In genomic region chr11:95037306-95037705, GRCm38 (mm10) we compare ENCODE assay signal across 15 mouse cellular contexts. TPM values are rescaled to one million over a fixed set of nuclear protein-coding genes. Genes with fewer than 3 reads are reported as not detected.
DNase-seq lines count a peak whose midpoint lies in the region; ATAC-seq and TF ChIP-seq lines count a peak whose summit lies in the region.
"Had no signal": no experiment of that assay in that cellular context is flagged by ENCODE, and none has a peak within 500 bp of the region (broad histone marks: within the 10 kb centered on the region; RNA-seq: fewer than 3 reads in every experiment).

No protein-coding gene starts in this region.

- 54% methylated on average over 6 of the region's 6 CpGs for WGBS in kidney, postnatal 0 days
- WGBS in kidney, embryonic 14.5 days: 46% methylated on average over 6 of the region's 6 CpGs
- 65% methylated on average over 6 of the region's 6 CpGs for WGBS in liver, embryonic 12.5 days (ENCODE audit: insufficient replicate concordance)

- no peak overlapping the region for H3K4me2 ChIP-seq in kidney, postnatal 0 days (ENCODE audit: low read length)
- H3K4me2 ChIP-seq in kidney, embryonic 14.5 days (replicated peaks; ENCODE audit: low read depth, low read length): no peak overlapping the region
- H3K4me2 ChIP-seq in liver, embryonic 12.5 days: no peak overlapping the region
- H3K4me2 ChIP-seq: embryonic facial prominence, embryonic 12.5 days; kidney, embryonic 15.5 days; liver, embryonic 15.5 days had no signal

- H3K4me3 ChIP-seq in kidney, postnatal 0 days (replicated peaks; ENCODE audit: low read depth, low read length): no peak overlapping the region
- no peak overlapping the region for H3K4me3 ChIP-seq in kidney, embryonic 14.5 days (ENCODE audit: low read length)
- no peak overlapping the region for H3K4me3 ChIP-seq in liver, embryonic 12.5 days
- H3K4me3 ChIP-seq: embryonic facial prominence, embryonic 12.5 days; heart, adult 2 months; kidney, embryonic 15.5 days; liver, embryonic 15.5 days had no signal

- no peaks in the 10 kb centered on the region for H3K27me3 ChIP-seq in kidney, postnatal 0 days (ENCODE audit: insufficient read depth, low read length)
- no peaks in the 10 kb centered on the region for H3K27me3 ChIP-seq in kidney, embryonic 14.5 days (ENCODE audit: control insufficient read depth, insufficient read depth, low read length)
- H3K27me3 ChIP-seq in liver, embryonic 12.5 days (replicated peaks): peaks cover 35% of the 10 kb centered on the region
- H3K27me3 ChIP-seq: embryonic facial prominence, embryonic 12.5 days; kidney, embryonic 15.5 days had no signal

- no peak for ATAC-seq in cerebellum, adult (ENCODE audit: insufficient number of reproducible peaks, low FRiP score, low TSS enrichment)
- ATAC-seq in kidney, postnatal 0 days (replicated peaks; ENCODE audit: low FRiP score, low read depth): no peak
- ATAC-seq in kidney, embryonic 14.5 days (ENCODE audit: low FRiP score, low TSS enrichment): no peak
- ATAC-seq in liver, embryonic 12.5 days: no peak

- H3K9me3 ChIP-seq in kidney, postnatal 0 days (replicated peaks; ENCODE audit: low read length): no peaks in the 10 kb centered on the region
- no peaks in the 10 kb centered on the region for H3K9me3 ChIP-seq in kidney, embryonic 14.5 days (ENCODE audit: control insufficient read depth, low read length)
- H3K9me3 ChIP-seq in liver, embryonic 12.5 days (replicated peaks): no peaks in the 10 kb centered on the region
- H3K9me3 ChIP-seq: embryonic facial prominence, embryonic 12.5 days; kidney, embryonic 15.5 days; liver, embryonic 15.5 days had no signal

- H3K36me3 ChIP-seq in kidney, postnatal 0 days (ENCODE audit: insufficient read depth, low read length): peaks cover 13% of the 10 kb centered on the region; the same call in 1 of the 2 replicates
- peaks cover 6% of the 10 kb centered on the region; the same call in 1 of the 2 replicates for H3K36me3 ChIP-seq in kidney, embryonic 14.5 days (ENCODE audit: control insufficient read depth, insufficient read depth, low read length)
- H3K36me3 ChIP-seq in liver, embryonic 12.5 days: no peaks in the 10 kb centered on the region; the same call in 1 of the 2 replicates
- H3K36me3 ChIP-seq: embryonic facial prominence, embryonic 12.5 days; liver, embryonic 15.5 days had no signal

- TF ChIP-seq CTCF in kidney, postnatal 0 days (IDR thresholded peaks at IDR 0.05; ENCODE audit: low read depth): no peak

- H3K27ac ChIP-seq in kidney, postnatal 0 days: 0 out of 2 replicates have a peak overlapping the region, but pooled peaks have one; percentile 36
- no peak overlapping the region for H3K27ac ChIP-seq in kidney, embryonic 14.5 days (ENCODE audit: low read depth, low read length)
- H3K27ac ChIP-seq in liver, embryonic 12.5 days: no peak overlapping the region
- H3K27ac ChIP-seq: embryonic facial prominence, embryonic 12.5 days; heart, adult 2 months; kidney, embryonic 15.5 days; liver, embryonic 15.5 days had no signal

- peak; percentile 83 for DNase-seq in cerebellum, adult 11 months
- DNase-seq in kidney, postnatal 0 days (ENCODE audit: low spot score): no peak
- DNase-seq in Muller cell, postnatal 12 days (ENCODE audit: inconsistent ontology term): peak; percentile 64
- peak; percentile 79 to 91 for DNase-seq in cerebellum, postnatal 10 days
- no peak for DNase-seq in thymus, postnatal 0 days (ENCODE audit: low spot score)
- DNase-seq: adrenal gland, postnatal 14 days; gastrocnemius, postnatal 10 days; heart, adult 2 months; lung, postnatal 10 days had no signal

- no peak overlapping the region for H3K9ac ChIP-seq in kidney, postnatal 0 days (ENCODE audit: low read depth, low read length)
- no peak overlapping the region for H3K9ac ChIP-seq in kidney, embryonic 14.5 days (ENCODE audit: low read depth, low read length)
- H3K9ac ChIP-seq in liver, embryonic 12.5 days: no peak overlapping the region
- H3K9ac ChIP-seq: embryonic facial prominence, embryonic 12.5 days; liver, embryonic 15.5 days had no signal

- peaks cover 13% of the 10 kb centered on the region; the same call in 1 of the 2 replicates for H3K4me1 ChIP-seq in kidney, postnatal 0 days (replicated peaks; ENCODE audit: insufficient read depth, low read length)
- peaks cover 15% of the 10 kb centered on the region; the same call in 1 of the 2 replicates for H3K4me1 ChIP-seq in kidney, embryonic 14.5 days (ENCODE audit: control insufficient read depth, insufficient read depth, low read length)
- peaks cover 48% of the 10 kb centered on the region for H3K4me1 ChIP-seq in liver, embryonic 12.5 days

RNA-seq across cellular contexts. Expression of gene Pdk2, which starts 3.8 kb away (rescaled TPM):
- polyA plus RNA-seq in kidney, postnatal 0 days (2015; fragmentation: Nextera tagmentation; extraction: Ambion mirVana): 94.5 and 94.7 TPM in 2 replicates
- polyA plus RNA-seq in kidney, embryonic 14.5 days (2014; fragmentation: Nextera tagmentation; extraction: Ambion mirVana): 30.0 and 46.5 TPM in 2 replicates
- 10.0 and 11.0 TPM in 2 replicates for polyA plus RNA-seq in liver, embryonic 12.5 days (2016; fragmentation: Nextera tagmentation; extraction: Ambion mirVana)
- polyA plus RNA-seq in thymus, postnatal 0 days (2015; fragmentation: Nextera tagmentation; extraction: Ambion mirVana): 13.0 and 13.9 TPM in 2 replicates

RNA-seq across cellular contexts. Expression of gene Samd14, which starts 27.6 kb away (rescaled TPM):
- polyA plus RNA-seq in kidney, postnatal 0 days (2015; fragmentation: Nextera tagmentation; extraction: Ambion mirVana): 13.1 and 14.5 TPM in 2 replicates
- polyA plus RNA-seq in kidney, embryonic 14.5 days (2014; fragmentation: Nextera tagmentation; extraction: Ambion mirVana): 14.7 and 18.3 TPM in 2 replicates
- polyA plus RNA-seq in liver, embryonic 12.5 days (2016; fragmentation: Nextera tagmentation; extraction: Ambion mirVana): 53.8 and 56.7 TPM in 2 replicates
- 6.7 and 7.0 TPM in 2 replicates for polyA plus RNA-seq in thymus, postnatal 0 days (2015; fragmentation: Nextera tagmentation; extraction: Ambion mirVana)

RNA-seq across cellular contexts. Expression of gene Itga3, which starts 39.3 kb away (rescaled TPM):
- 24.4 and 26.1 TPM in 2 replicates for polyA plus RNA-seq in kidney, postnatal 0 days (2015; fragmentation: Nextera tagmentation; extraction: Ambion mirVana)
- polyA plus RNA-seq in kidney, embryonic 14.5 days (2014; fragmentation: Nextera tagmentation; extraction: Ambion mirVana): 13.9 and 20.9 TPM in 2 replicates
- 2.8 and 3.6 TPM in 2 replicates for polyA plus RNA-seq in liver, embryonic 12.5 days (2016; fragmentation: Nextera tagmentation; extraction: Ambion mirVana)
- polyA plus RNA-seq in thymus, postnatal 0 days (2015; fragmentation: Nextera tagmentation; extraction: Ambion mirVana): 6.2 and 7.0 TPM in 2 replicates

RNA-seq across cellular contexts. Expression of gene Ppp1r9b, which starts 46.5 kb away (rescaled TPM):
- 10.3 and 10.6 TPM in 2 replicates for polyA plus RNA-seq in kidney, postnatal 0 days (2015; fragmentation: Nextera tagmentation; extraction: Ambion mirVana)
- 12.0 and 14.6 TPM in 2 replicates for polyA plus RNA-seq in kidney, embryonic 14.5 days (2014; fragmentation: Nextera tagmentation; extraction: Ambion mirVana)
- 13.4 and 14.1 TPM in 2 replicates for polyA plus RNA-seq in liver, embryonic 12.5 days (2016; fragmentation: Nextera tagmentation; extraction: Ambion mirVana)
- polyA plus RNA-seq in thymus, postnatal 0 days (2015; fragmentation: Nextera tagmentation; extraction: Ambion mirVana): 21.5 and 27.9 TPM in 2 replicates

Comparison
In these comparisons a context has a peak if more than half of its experiments do, and no peak if none do; other contexts are left out.
1. DNase-seq: peak in cerebellum, adult 11 months (single experiment), Muller cell, postnatal 12 days (single experiment) and cerebellum, postnatal 10 days (2 of 2); none in kidney, postnatal 0 days (single experiment) and thymus, postnatal 0 days (single experiment).